Mouse (Mus musculus): Measurements from ENCODE around the gene Fez2. TPM values are rescaled to one million over a fixed set of nuclear protein-coding genes. Genes with fewer than 3 reads are reported as not detected.

The Fez2 gene
- polyA plus RNA-seq, 2 experiments, result 33.6 to 44.1 TPM

DNA sequence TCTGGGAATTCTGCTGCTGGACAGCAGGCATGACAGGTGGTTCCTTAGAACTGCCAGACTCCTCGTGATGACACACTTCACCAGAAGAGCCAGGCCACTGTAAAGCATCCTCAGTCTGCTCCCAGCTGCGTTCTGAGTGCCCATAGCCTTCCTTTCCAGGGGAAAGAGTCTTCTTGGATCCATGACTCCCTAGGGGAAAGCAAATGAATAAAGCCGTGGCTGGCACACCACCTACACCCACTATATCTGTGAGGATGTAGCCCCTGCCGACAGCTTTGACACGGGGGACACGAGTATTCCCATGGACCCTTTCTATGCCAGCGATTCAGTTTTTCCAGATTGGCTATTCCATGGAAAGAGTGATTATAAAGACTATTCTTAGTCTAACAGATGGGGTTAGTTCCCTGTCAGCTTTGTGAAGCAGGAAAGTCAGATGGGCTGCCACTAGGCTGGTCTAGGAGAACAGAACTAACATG, 59.7 kb downstream of the Fez2 start:
- no peak overlapping the region for H3K4me2 ChIP-seq (replicated peaks; ENCODE audit: low read depth, low read length, severe bottlenecking)
- WGBS, result 75% methylated on average over 7 of the region's 7 CpGs
- no peak for ATAC-seq (ENCODE audit: low FRiP score, low read depth)
- 0 out of 2 replicates have a peak, but pooled peaks cover 5% of the 10 kb centered on the region for H3K4me1 ChIP-seq (ENCODE audit: control insufficient read depth, insufficient read depth, low read length)
- H3K27me3 ChIP-seq (ENCODE audit: control insufficient read depth, insufficient read depth, low read length), result no peaks in the 10 kb centered on the region
- peaks cover 38% of the 10 kb centered on the region for H3K36me3 ChIP-seq (ENCODE audit: control insufficient read depth, insufficient read depth, low read length)
- DNase-seq (ENCODE audit: low spot score), result no peak
- no peak overlapping the region for H3K9ac ChIP-seq (ENCODE audit: low read depth, low read length, severe bottlenecking)
- no peak for TF ChIP-seq POLR2A (IDR thresholded peaks at IDR 0.05; ENCODE audit: borderline replicate concordance, extremely low read depth, insufficient read depth, insufficient read length)
- H3K27ac ChIP-seq (replicated peaks; ENCODE audit: low read depth, low read length), result no peak overlapping the region
- H3K4me3 ChIP-seq (replicated peaks; ENCODE audit: low read length), result no peak overlapping the region
- no peaks in the 10 kb centered on the region for H3K9me3 ChIP-seq (ENCODE audit: control insufficient read depth, low read length)

DNA sequence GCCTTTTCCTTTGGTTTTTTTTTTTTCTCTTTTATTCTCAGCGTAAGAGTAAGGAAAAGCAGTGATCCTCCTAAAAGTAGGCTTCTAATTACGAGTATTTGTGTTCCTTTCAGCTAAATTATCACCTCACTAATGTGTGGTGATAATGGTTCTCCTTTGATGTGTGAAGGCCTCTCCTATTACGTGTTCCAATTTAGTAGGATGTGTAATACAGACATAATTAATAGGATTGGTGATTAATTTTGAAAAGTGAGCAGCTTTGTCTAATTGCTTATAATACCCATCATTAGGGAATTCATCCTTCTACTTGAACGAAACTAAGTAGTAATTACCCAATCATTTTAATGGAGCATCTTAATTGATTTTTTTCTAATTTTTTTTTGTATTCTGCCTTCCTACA, 60.2 kb downstream of the Fez2 start:
- peaks cover 41% of the 10 kb centered on the region for H3K36me3 ChIP-seq (ENCODE audit: control insufficient read depth, insufficient read depth, low read length)
- DNase-seq (ENCODE audit: low spot score) (no peak), ATAC-seq (ENCODE audit: low FRiP score, low read depth) (no peak)
- no peak overlapping the region for H3K9ac ChIP-seq (ENCODE audit: low read depth, low read length, severe bottlenecking)
- no peaks in the 10 kb centered on the region for H3K9me3 ChIP-seq (ENCODE audit: control insufficient read depth, low read length)
- no peak for TF ChIP-seq POLR2A (IDR thresholded peaks at IDR 0.05; ENCODE audit: borderline replicate concordance, extremely low read depth, insufficient read depth, insufficient read length)
- H3K27me3 ChIP-seq (ENCODE audit: control insufficient read depth, insufficient read depth, low read length), result no peaks in the 10 kb centered on the region
- WGBS, result 44% methylated on average over 4 of the region's 4 CpGs
- no peak overlapping the region for H3K27ac ChIP-seq (replicated peaks; ENCODE audit: low read depth, low read length)
- 0 out of 2 replicates have a peak, but pooled peaks cover 5% of the 10 kb centered on the region for H3K4me1 ChIP-seq (ENCODE audit: control insufficient read depth, insufficient read depth, low read length)
- H3K4me3 ChIP-seq (replicated peaks; ENCODE audit: low read length), result no peak overlapping the region
- H3K4me2 ChIP-seq (replicated peaks; ENCODE audit: low read depth, low read length, severe bottlenecking), result no peak overlapping the region

DNA sequence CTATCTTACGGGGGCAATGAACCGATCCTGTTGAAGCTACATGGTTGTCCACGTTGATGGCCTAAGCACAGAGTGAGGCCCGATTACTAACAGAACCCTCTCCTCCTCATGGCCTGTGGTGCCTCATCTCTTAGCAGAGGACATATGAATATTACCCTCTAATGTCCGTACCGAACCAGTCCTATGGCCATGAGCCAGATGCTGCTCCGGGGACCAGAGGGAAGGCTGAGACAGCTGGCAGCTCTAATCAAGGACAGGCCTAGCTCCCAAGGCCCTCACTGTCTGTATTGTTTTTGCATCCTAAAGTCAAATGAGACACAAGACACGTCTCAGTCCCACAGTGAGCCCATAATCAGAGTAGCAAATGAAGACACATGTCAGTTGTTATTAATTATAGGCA, 62.3 kb downstream of the Fez2 start:
- DNase-seq (ENCODE audit: low spot score) (no peak), ATAC-seq (ENCODE audit: low FRiP score, low read depth) (no peak)
- H3K27me3 ChIP-seq (ENCODE audit: control insufficient read depth, insufficient read depth, low read length), result no peaks in the 10 kb centered on the region
- H3K4me1 ChIP-seq (ENCODE audit: control insufficient read depth, insufficient read depth, low read length), result peaks cover 2% of the 10 kb centered on the region; the same call in 1 of the 2 replicates
- 83% methylated on average over 8 of the region's 8 CpGs for WGBS
- no peaks in the 10 kb centered on the region for H3K9me3 ChIP-seq (ENCODE audit: control insufficient read depth, low read length)
- no peak overlapping the region for H3K27ac ChIP-seq (replicated peaks; ENCODE audit: low read depth, low read length)
- peaks cover 51% of the 10 kb centered on the region for H3K36me3 ChIP-seq (ENCODE audit: control insufficient read depth, insufficient read depth, low read length)
- H3K4me3 ChIP-seq (replicated peaks; ENCODE audit: low read length), result no peak overlapping the region
- H3K4me2 ChIP-seq (replicated peaks; ENCODE audit: low read depth, low read length, severe bottlenecking), result no peak overlapping the region
- no peak overlapping the region for H3K9ac ChIP-seq (ENCODE audit: low read depth, low read length, severe bottlenecking)
- no peak for TF ChIP-seq POLR2A (IDR thresholded peaks at IDR 0.05; ENCODE audit: borderline replicate concordance, extremely low read depth, insufficient read depth, insufficient read length)

DNA sequence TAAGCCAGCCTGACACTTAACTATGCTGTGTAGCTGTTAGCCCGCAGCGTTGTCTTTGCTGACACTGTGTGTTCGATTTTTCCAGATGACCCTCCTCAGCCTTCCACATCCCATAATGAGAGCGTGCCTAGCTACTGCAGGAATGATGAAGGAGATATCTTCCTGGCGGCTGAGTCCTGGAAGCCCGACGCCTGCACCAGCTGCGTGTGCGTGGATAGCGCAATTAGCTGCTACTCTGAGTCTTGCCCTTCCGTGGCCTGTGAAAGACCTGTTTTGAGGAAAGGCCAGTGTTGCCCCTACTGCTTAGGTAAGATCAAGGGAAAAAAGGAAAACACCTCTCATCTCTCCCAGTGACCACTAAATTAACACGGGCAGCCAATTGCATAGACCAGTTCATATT, 63.1 kb downstream of the Fez2 start:
- DNase-seq (ENCODE audit: low spot score), result no peak
- Histone ChIP-seq H3K4me3 (replicated peaks; ENCODE audit: low read length) (no peak overlapping the region), H3K9me3 (ENCODE audit: control insufficient read depth, low read length) (no peaks in the 10 kb centered on the region), H3K36me3 (ENCODE audit: control insufficient read depth, insufficient read depth, low read length) (peaks cover 53% of the 10 kb centered on the region), H3K9ac (ENCODE audit: low read depth, low read length, severe bottlenecking) (no peak overlapping the region), H3K27me3 (ENCODE audit: control insufficient read depth, insufficient read depth, low read length) (no peaks in the 10 kb centered on the region), H3K4me2 (replicated peaks; ENCODE audit: low read depth, low read length, severe bottlenecking) (no peak overlapping the region), H3K4me1 (ENCODE audit: control insufficient read depth, insufficient read depth, low read length) (peaks cover 2% of the 10 kb centered on the region; the same call in 1 of the 2 replicates), H3K27ac (replicated peaks; ENCODE audit: low read depth, low read length) (no peak overlapping the region)
- 89% methylated on average over 12 of the region's 12 CpGs for WGBS
- ATAC-seq (ENCODE audit: low FRiP score, low read depth), result no peak
- no peak for TF ChIP-seq POLR2A (IDR thresholded peaks at IDR 0.05; ENCODE audit: borderline replicate concordance, extremely low read depth, insufficient read depth, insufficient read length)

DNA sequence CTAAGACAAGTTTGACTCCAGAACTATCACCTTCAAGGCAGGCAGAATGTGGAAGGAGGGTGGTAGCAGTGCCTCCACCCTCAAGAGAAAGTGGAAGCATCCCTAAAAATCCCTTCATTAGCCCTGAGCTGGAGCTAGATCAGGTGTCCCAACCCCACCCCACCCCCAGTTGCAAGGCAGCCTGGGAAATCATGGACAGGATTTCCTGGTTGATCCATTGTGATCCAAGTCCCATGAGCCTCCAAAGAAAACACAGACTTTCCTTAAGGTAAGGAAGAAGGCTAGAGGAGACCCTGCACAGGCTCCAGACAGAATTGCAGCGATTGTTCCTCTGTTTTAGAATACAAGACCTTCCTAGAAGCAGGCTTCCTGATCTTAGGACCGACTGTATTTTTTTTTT, 63.5 kb downstream of the Fez2 start:
- 76% methylated on average over 2 of the region's 2 CpGs for WGBS
- peaks cover 55% of the 10 kb centered on the region for H3K36me3 ChIP-seq (ENCODE audit: control insufficient read depth, insufficient read depth, low read length)
- H3K27me3 ChIP-seq (ENCODE audit: control insufficient read depth, insufficient read depth, low read length), result no peaks in the 10 kb centered on the region
- H3K4me2 ChIP-seq (replicated peaks; ENCODE audit: low read depth, low read length, severe bottlenecking), result no peak overlapping the region
- peaks cover 2% of the 10 kb centered on the region; the same call in 1 of the 2 replicates for H3K4me1 ChIP-seq (ENCODE audit: control insufficient read depth, insufficient read depth, low read length)
- H3K4me3 ChIP-seq (replicated peaks; ENCODE audit: low read length), result no peak overlapping the region
- H3K9ac ChIP-seq (ENCODE audit: low read depth, low read length, severe bottlenecking), result no peak overlapping the region
- no peak for TF ChIP-seq POLR2A (IDR thresholded peaks at IDR 0.05; ENCODE audit: borderline replicate concordance, extremely low read depth, insufficient read depth, insufficient read length)
- no peak overlapping the region for H3K27ac ChIP-seq (replicated peaks; ENCODE audit: low read depth, low read length)
- no peak for DNase-seq (ENCODE audit: low spot score)
- no peaks in the 10 kb centered on the region for H3K9me3 ChIP-seq (ENCODE audit: control insufficient read depth, low read length)
- no peak for ATAC-seq (ENCODE audit: low FRiP score, low read depth)

- Histone ChIP-seq H3K36me3 (ENCODE audit: control insufficient read depth, insufficient read depth, low read length) (peaks cover 63% of the 10 kb centered on the region), H3K27ac (replicated peaks; ENCODE audit: low read depth, low read length) (no peak overlapping the region), H3K9ac (ENCODE audit: low read depth, low read length, severe bottlenecking) (no peak overlapping the region), H3K4me1 (ENCODE audit: control insufficient read depth, insufficient read depth, low read length) (peaks cover 2% of the 10 kb centered on the region; the same call in 1 of the 2 replicates), H3K9me3 (ENCODE audit: control insufficient read depth, low read length) (no peaks in the 10 kb centered on the region), H3K4me2 (replicated peaks; ENCODE audit: low read depth, low read length, severe bottlenecking) (no peak overlapping the region), H3K4me3 (replicated peaks; ENCODE audit: low read length) (no peak overlapping the region), H3K27me3 (ENCODE audit: control insufficient read depth, insufficient read depth, low read length) (no peaks in the 10 kb centered on the region)
- ATAC-seq (ENCODE audit: low FRiP score, low read depth) (no peak), DNase-seq (ENCODE audit: low spot score) (no peak)
- no peak for TF ChIP-seq POLR2A (IDR thresholded peaks at IDR 0.05; ENCODE audit: borderline replicate concordance, extremely low read depth, insufficient read depth, insufficient read length)
- 92% methylated on average over 3 of the region's 3 CpGs for WGBS
Measured at GRCm38 (mm10) chr17:78352500-78352855, 65.5 kb downstream of the Fez2 start.

All from limb, embryonic 14.5 days (tissue).